Mouse (Mus musculus): ENCODE data around the gene Grin2c. TPM values are rescaled to one million over a fixed set of nuclear protein-coding genes. Genes with fewer than 3 reads are reported as not detected.

Grin2c gene
- polyA plus RNA-seq, 1 experiment from 2014 or later: 0.04 TPM

DNA sequence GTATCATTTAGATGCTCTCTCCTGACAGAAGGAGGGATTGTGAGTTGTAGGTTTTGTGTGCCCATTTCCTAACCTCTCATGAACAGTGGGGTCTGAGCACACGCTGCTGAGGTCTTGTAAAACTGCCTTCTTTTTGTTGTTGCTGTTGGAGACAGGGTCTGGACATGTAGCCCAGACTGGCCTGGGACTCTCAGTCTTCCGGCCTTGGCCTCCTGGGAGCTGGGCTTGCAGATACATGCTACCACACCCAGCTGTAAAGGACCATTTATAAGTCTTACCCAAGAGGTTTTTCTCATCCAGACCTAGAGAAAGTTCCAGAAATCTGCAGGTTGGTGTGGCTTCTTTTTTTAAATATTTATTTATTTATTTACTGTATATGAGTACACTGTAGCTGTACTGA, 21.3 kb upstream of the Grin2c start:
- Histone ChIP-seq H3K27me3 (ENCODE audit: control insufficient read depth, insufficient read depth, low read length) (no peaks in the 10 kb centered on the region), H3K27ac (replicated peaks; ENCODE audit: low read depth, low read length) (no peak overlapping the region), H3K4me2 (ENCODE audit: low read depth, severe bottlenecking) (no peak overlapping the region), H3K9me3 (ENCODE audit: control insufficient read depth, low read length) (no peaks in the 10 kb centered on the region), H3K36me3 (ENCODE audit: control insufficient read depth, insufficient read depth, low read length) (no peaks in the 10 kb centered on the region), H3K4me3 (ENCODE audit: low read depth, low read length) (no peak overlapping the region), H3K9ac (ENCODE audit: low read length) (no peak overlapping the region), H3K4me1 (ENCODE audit: control insufficient read depth, insufficient read depth, low read length) (no peaks in the 10 kb centered on the region)
- 86% methylated on average over 2 of the region's 2 CpGs for WGBS
- no peak for DNase-seq (ENCODE audit: low spot score)
- ATAC-seq (ENCODE audit: insufficient number of reproducible peaks, low FRiP score, low TSS enrichment, low read depth): no peak

DNA sequence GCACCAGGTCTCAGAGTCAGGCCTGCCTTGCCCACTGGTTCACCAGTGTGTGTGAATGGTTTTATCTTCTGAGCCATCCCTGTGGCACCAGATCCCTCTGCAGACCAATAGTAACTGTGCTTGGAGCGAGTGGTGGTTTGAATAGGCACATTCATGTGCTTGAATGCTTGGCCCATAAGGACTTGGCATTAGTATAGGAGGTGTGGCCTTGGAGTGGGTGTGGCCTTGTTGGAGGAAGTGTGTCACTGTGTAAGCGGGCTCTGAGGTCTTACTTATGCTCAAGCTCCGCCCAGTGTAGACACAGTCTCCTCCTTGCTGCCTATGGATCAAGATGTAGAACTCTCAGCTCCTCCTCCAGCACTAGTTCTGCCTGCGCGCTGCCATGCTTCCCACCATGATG, 20.3 kb upstream of the Grin2c start:
- no peaks in the 10 kb centered on the region for H3K9me3 ChIP-seq (ENCODE audit: control insufficient read depth, low read length)
- no peak overlapping the region for H3K27ac ChIP-seq (replicated peaks; ENCODE audit: low read depth, low read length)
- H3K36me3 ChIP-seq (ENCODE audit: control insufficient read depth, insufficient read depth, low read length): no peaks in the 10 kb centered on the region
- H3K4me3 ChIP-seq (ENCODE audit: low read depth, low read length): no peak overlapping the region
- H3K4me2 ChIP-seq (ENCODE audit: low read depth, severe bottlenecking): no peak overlapping the region
- ATAC-seq (ENCODE audit: insufficient number of reproducible peaks, low FRiP score, low TSS enrichment, low read depth): no peak
- H3K9ac ChIP-seq (ENCODE audit: low read length): no peak overlapping the region
- no peaks in the 10 kb centered on the region for H3K4me1 ChIP-seq (ENCODE audit: control insufficient read depth, insufficient read depth, low read length)
- no peak for DNase-seq (ENCODE audit: low spot score)
- no peaks in the 10 kb centered on the region for H3K27me3 ChIP-seq (ENCODE audit: control insufficient read depth, insufficient read depth, low read length)
- 86% methylated on average over 5 of the region's 5 CpGs for WGBS

- H3K36me3 ChIP-seq (ENCODE audit: control insufficient read depth, insufficient read depth, low read length): no peaks in the 10 kb centered on the region
- no peak overlapping the region for H3K27ac ChIP-seq (replicated peaks; ENCODE audit: low read depth, low read length)
- DNase-seq (ENCODE audit: low spot score): no peak
- no peak overlapping the region for H3K4me2 ChIP-seq (ENCODE audit: low read depth, severe bottlenecking)
- H3K4me3 ChIP-seq (ENCODE audit: low read depth, low read length): no peak overlapping the region
- H3K27me3 ChIP-seq (ENCODE audit: control insufficient read depth, insufficient read depth, low read length): no peaks in the 10 kb centered on the region
- H3K9me3 ChIP-seq (ENCODE audit: control insufficient read depth, low read length): no peaks in the 10 kb centered on the region
- no peak overlapping the region for H3K9ac ChIP-seq (ENCODE audit: low read length)
- ATAC-seq (ENCODE audit: insufficient number of reproducible peaks, low FRiP score, low TSS enrichment, low read depth): no peak
- no peaks in the 10 kb centered on the region for H3K4me1 ChIP-seq (ENCODE audit: control insufficient read depth, insufficient read depth, low read length)
- WGBS: 78% methylated on average over 19 of the region's 19 CpGs
Measured at GRCm38 (mm10) chr11:115286201-115286993, 19.4 kb upstream of the Grin2c start.

GRCm38 (mm10) chr11:115285282-115285681, 18.2 kb upstream of the Grin2c start:
- no peak overlapping the region for H3K4me2 ChIP-seq (ENCODE audit: low read depth, severe bottlenecking)
- no peaks in the 10 kb centered on the region for H3K36me3 ChIP-seq (ENCODE audit: control insufficient read depth, insufficient read depth, low read length)
- 75% methylated on average over 4 of the region's 4 CpGs for WGBS
- H3K9me3 ChIP-seq (ENCODE audit: control insufficient read depth, low read length): no peaks in the 10 kb centered on the region
- H3K4me1 ChIP-seq (ENCODE audit: control insufficient read depth, insufficient read depth, low read length): no peaks in the 10 kb centered on the region
- no peak overlapping the region for H3K9ac ChIP-seq (ENCODE audit: low read length)
- H3K4me3 ChIP-seq (ENCODE audit: low read depth, low read length): no peak overlapping the region
- ATAC-seq (ENCODE audit: insufficient number of reproducible peaks, low FRiP score, low TSS enrichment, low read depth) (no peak), DNase-seq (ENCODE audit: low spot score) (no peak)
- no peaks in the 10 kb centered on the region for H3K27me3 ChIP-seq (ENCODE audit: control insufficient read depth, insufficient read depth, low read length)
- no peak overlapping the region for H3K27ac ChIP-seq (replicated peaks; ENCODE audit: low read depth, low read length)

- Histone ChIP-seq H3K4me2 (ENCODE audit: low read depth, severe bottlenecking) (no peak overlapping the region), H3K27me3 (ENCODE audit: control insufficient read depth, insufficient read depth, low read length) (no peaks in the 10 kb centered on the region), H3K27ac (replicated peaks; ENCODE audit: low read depth, low read length) (no peak overlapping the region), H3K36me3 (ENCODE audit: control insufficient read depth, insufficient read depth, low read length) (no peaks in the 10 kb centered on the region), H3K9ac (ENCODE audit: low read length) (no peak overlapping the region), H3K4me3 (ENCODE audit: low read depth, low read length) (no peak overlapping the region), H3K9me3 (ENCODE audit: control insufficient read depth, low read length) (no peaks in the 10 kb centered on the region), H3K4me1 (ENCODE audit: control insufficient read depth, insufficient read depth, low read length) (no peaks in the 10 kb centered on the region)
- ATAC-seq (ENCODE audit: insufficient number of reproducible peaks, low FRiP score, low TSS enrichment, low read depth) (no peak), DNase-seq (ENCODE audit: low spot score) (no peak)
- 84% methylated on average over 12 of the region's 12 CpGs for WGBS
Measured at GRCm38 (mm10) chr11:115283891-115284620, 17.0 kb upstream of the Grin2c start.

- no peak overlapping the region for H3K9ac ChIP-seq (ENCODE audit: low read length)
- no peak for ATAC-seq (ENCODE audit: insufficient number of reproducible peaks, low FRiP score, low TSS enrichment, low read depth)
- no peak overlapping the region for H3K4me3 ChIP-seq (ENCODE audit: low read depth, low read length)
- no peaks in the 10 kb centered on the region for H3K27me3 ChIP-seq (ENCODE audit: control insufficient read depth, insufficient read depth, low read length)
- H3K36me3 ChIP-seq (ENCODE audit: control insufficient read depth, insufficient read depth, low read length): no peaks in the 10 kb centered on the region
- no peak for DNase-seq (ENCODE audit: low spot score)
- no peaks in the 10 kb centered on the region for H3K9me3 ChIP-seq (ENCODE audit: control insufficient read depth, low read length)
- no peak overlapping the region for H3K4me2 ChIP-seq (ENCODE audit: low read depth, severe bottlenecking)
- no peak overlapping the region for H3K27ac ChIP-seq (replicated peaks; ENCODE audit: low read depth, low read length)
- H3K4me1 ChIP-seq (ENCODE audit: control insufficient read depth, insufficient read depth, low read length): no peaks in the 10 kb centered on the region
- 72% methylated on average over 9 of the region's 9 CpGs for WGBS
Measured at GRCm38 (mm10) chr11:115283486-115283765, 16.4 kb upstream of the Grin2c start.

DNA sequence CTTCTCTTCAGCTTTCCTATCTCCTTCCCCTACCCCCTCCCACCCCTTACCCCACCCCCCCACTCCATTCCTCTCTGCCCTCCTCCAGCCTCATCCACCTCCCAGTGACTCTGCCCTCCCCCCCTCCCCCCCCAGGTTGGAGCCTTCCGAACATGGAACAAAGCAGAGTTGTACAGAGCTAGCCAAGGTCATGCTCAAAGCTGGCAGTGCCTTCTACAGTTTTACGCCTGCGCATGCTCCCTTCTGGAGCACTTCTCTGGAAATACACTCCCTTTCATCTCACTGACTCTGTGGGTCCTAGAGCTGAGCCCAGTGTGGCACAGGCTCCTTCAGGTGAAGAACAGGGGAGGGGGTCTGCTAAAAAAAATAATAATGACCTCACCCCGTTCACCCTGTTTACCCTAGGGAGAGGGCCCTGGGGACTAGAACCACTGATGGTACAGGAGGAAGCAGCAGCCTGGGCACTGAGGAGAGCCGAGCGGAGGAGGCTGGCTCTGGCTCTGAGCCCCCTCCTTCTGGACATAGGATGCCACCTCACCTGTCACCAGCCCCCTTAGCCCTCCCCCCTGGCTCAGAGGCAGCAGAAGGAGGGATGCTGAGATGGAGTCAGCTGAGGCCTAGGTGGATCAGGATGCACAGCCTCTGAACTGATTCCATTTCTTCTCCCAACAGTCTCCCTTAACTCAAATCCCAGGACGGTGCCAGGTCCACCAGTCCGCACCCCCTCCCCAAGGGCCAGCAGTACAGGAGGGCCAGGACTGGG, 15.9 kb upstream of the Grin2c start:
- WGBS: 93% methylated on average over 7 of the region's 8 CpGs
- H3K27ac ChIP-seq (replicated peaks; ENCODE audit: low read depth, low read length): no peak overlapping the region
- no peak for ATAC-seq (ENCODE audit: insufficient number of reproducible peaks, low FRiP score, low TSS enrichment, low read depth)

GRCm38 (mm10) chr11:115282295-115282694, 15.3 kb upstream of the Grin2c start:
- Histone ChIP-seq H3K9ac (ENCODE audit: low read length) (no peak overlapping the region), H3K36me3 (ENCODE audit: control insufficient read depth, insufficient read depth, low read length) (no peaks in the 10 kb centered on the region), H3K4me2 (ENCODE audit: low read depth, severe bottlenecking) (no peak overlapping the region), H3K4me1 (ENCODE audit: control insufficient read depth, insufficient read depth, low read length) (no peaks in the 10 kb centered on the region), H3K4me3 (ENCODE audit: low read depth, low read length) (no peak overlapping the region), H3K9me3 (ENCODE audit: control insufficient read depth, low read length) (no peaks in the 10 kb centered on the region), H3K27ac (replicated peaks; ENCODE audit: low read depth, low read length) (no peak overlapping the region), H3K27me3 (ENCODE audit: control insufficient read depth, insufficient read depth, low read length) (no peaks in the 10 kb centered on the region)
- DNase-seq (ENCODE audit: low spot score): no peak
- 74% methylated on average over 8 of the region's 8 CpGs for WGBS
- ATAC-seq (ENCODE audit: insufficient number of reproducible peaks, low FRiP score, low TSS enrichment, low read depth): no peak

More for the DNA sequence above, 15.9 kb upstream of the Grin2c start:
- Histone ChIP-seq H3K36me3 (ENCODE audit: control insufficient read depth, insufficient read depth, low read length) (no peaks in the 10 kb centered on the region), H3K9ac (ENCODE audit: low read length) (no peak overlapping the region), H3K4me3 (ENCODE audit: low read depth, low read length) (no peak overlapping the region), H3K27me3 (ENCODE audit: control insufficient read depth, insufficient read depth, low read length) (no peaks in the 10 kb centered on the region), H3K4me2 (ENCODE audit: low read depth, severe bottlenecking) (no peak overlapping the region), H3K9me3 (ENCODE audit: control insufficient read depth, low read length) (no peaks in the 10 kb centered on the region), H3K4me1 (ENCODE audit: control insufficient read depth, insufficient read depth, low read length) (no peaks in the 10 kb centered on the region)
- no peak for DNase-seq (ENCODE audit: low spot score)
